Mouse (Mus musculus) forebrain, embryonic 13.5 days (tissue): ENCODE measurements around the gene Intu. TPM values are rescaled to one million over a fixed set of nuclear protein-coding genes. Genes with fewer than 3 reads are reported as not detected.

Source experiments
- ATAC-seq: fragments of 200-750 bp; cut with Nextera tagmentation; 2 replicates; pipeline ENCODE4 v1.8.0; 2017
- H3K27ac ChIP-seq: fragments of 300-500 bp; sonication (generic); 2 replicates; pipeline ENCODE4 v1.5.1; 2015; ENCODE audit warnings: inconsistent platforms, mild to moderate bottlenecking, moderate library complexity
- H3K27me3 ChIP-seq: fragments of 300-500 bp; sonication (generic); 2 replicates; pipeline ENCODE4 v1.6.1; 2015; ENCODE audit warnings: mild to moderate bottlenecking, inconsistent platforms
- H3K36me3 ChIP-seq: fragments of 300-500 bp; sonication (generic); 2 replicates; pipeline ENCODE4 v1.6.1; 2015; ENCODE audit warnings: mild to moderate bottlenecking, inconsistent platforms; ENCODE audit not compliant: poor library complexity, severe bottlenecking
- H3K4me1 ChIP-seq: fragments of 300-500 bp; sonication (generic); 2 replicates; pipeline ENCODE4 v1.6.1; 2015; ENCODE audit warnings: inconsistent platforms
- H3K4me2 ChIP-seq: fragments of 300-500 bp; sonication (generic); 2 replicates; pipeline ENCODE4 v1.6.1; 2015; ENCODE audit warnings: inconsistent platforms, mild to moderate bottlenecking, moderate library complexity
- H3K4me3 ChIP-seq: fragments of 300-500 bp; sonication (generic); 2 replicates; pipeline ENCODE4 v1.5.1; 2015; ENCODE audit warnings: mild to moderate bottlenecking, inconsistent platforms
- H3K9ac ChIP-seq: fragments of 300-500 bp; sonication (generic); 2 replicates; pipeline ENCODE4 v1.6.1; 2015; ENCODE audit warnings: mild to moderate bottlenecking, inconsistent platforms
- H3K9me3 ChIP-seq: fragments of 300-500 bp; sonication (generic); replicated peaks from 2 replicates; pipeline ENCODE4 v1.6.1; 2016; ENCODE audit warnings: inconsistent platforms
- WGBS: fragments of 180-500 bp; shearing (Covaris S2); methylation state at CpG from one replicate; pipeline ENCODE4 v1.1.7; 2015; 5-methylcytosine and 5-hydroxymethylcytosine counted together
- polyA plus RNA-seq: library from polyadenylated mRNA; unstranded; fragments of >200 nt; fragmentation: Nextera tagmentation; extraction: Ambion mirVana; gene quantifications from 2 replicates; pipeline ENCODE4 v1.2.1, GENCODE M21; 2015

The Intu gene
- polyA plus RNA-seq, result 4.2 and 5.4 TPM in 2 replicates

- Histone ChIP-seq H3K9ac (peak within 1 kb of the TSS; percentile 72), H3K27me3 (0 out of 2 replicates have a peak, but pooled peaks cover 5% of the 10 kb centered on the region), H3K4me1 (peaks cover 31% of the 10 kb centered on the region), H3K36me3 (no peaks in the 10 kb centered on the region), H3K4me2 (peak within 1 kb of the TSS; percentile 97), H3K4me3 (peak within 1 kb of the TSS; percentile 59), H3K9me3 (0 out of 2 replicates have a peak, but pooled peaks cover 4% of the 10 kb centered on the region), H3K27ac (no peak within 1 kb of the TSS; the same call in 1 of the 2 replicates)
- WGBS, result under 1% methylated on average over 54 of the region's 54 CpGs
- ATAC-seq, result peak; percentile 86
These were observed at the start of gene Intu for GRCm38 (mm10) chr3:40531286-40532141. TSS of gene Intu (plus strand) at chr3:40531286.

GRCm38 (mm10) chr3:40483221-40483654 lies 47.8 kb upstream of the Intu start:
- H3K36me3 ChIP-seq, result no peaks in the 10 kb centered on the region
- H3K4me1 ChIP-seq, result no peaks in the 10 kb centered on the region
- WGBS, result 81% methylated on average over 10 of the region's 10 CpGs
- no peaks in the 10 kb centered on the region for H3K27me3 ChIP-seq
- no peak for ATAC-seq
- H3K9ac ChIP-seq, result no peak overlapping the region
- H3K4me2 ChIP-seq, result no peak overlapping the region
- H3K4me3 ChIP-seq, result no peak overlapping the region
- H3K27ac ChIP-seq, result no peak overlapping the region
- no peaks in the 10 kb centered on the region for H3K9me3 ChIP-seq

GRCm38 (mm10) chr3:40487381-40487780 lies 43.7 kb upstream of the Intu start:
- H3K36me3 ChIP-seq, result no peaks in the 10 kb centered on the region
- no peak overlapping the region for H3K4me3 ChIP-seq
- H3K9ac ChIP-seq, result no peak overlapping the region
- no peak overlapping the region for H3K27ac ChIP-seq
- no peak for ATAC-seq
- no peak overlapping the region for H3K4me2 ChIP-seq
- H3K9me3 ChIP-seq, result 0 out of 2 replicates have a peak, but pooled peaks cover 3% of the 10 kb centered on the region
- H3K27me3 ChIP-seq, result no peaks in the 10 kb centered on the region
- WGBS, result 85% methylated on average over 4 of the region's 4 CpGs
- no peaks in the 10 kb centered on the region for H3K4me1 ChIP-seq

GRCm38 (mm10) chr3:40491742-40492141 lies 39.3 kb upstream of the Intu start:
- Histone ChIP-seq H3K4me3 (no peak overlapping the region), H3K27me3 (no peaks in the 10 kb centered on the region), H3K4me2 (no peak overlapping the region), H3K27ac (no peak overlapping the region), H3K9ac (no peak overlapping the region), H3K9me3 (0 out of 2 replicates have a peak, but pooled peaks cover 3% of the 10 kb centered on the region), H3K36me3 (no peaks in the 10 kb centered on the region), H3K4me1 (no peaks in the 10 kb centered on the region)
- no peak for ATAC-seq
- 83% methylated on average over 3 of the region's 3 CpGs for WGBS

DNA sequence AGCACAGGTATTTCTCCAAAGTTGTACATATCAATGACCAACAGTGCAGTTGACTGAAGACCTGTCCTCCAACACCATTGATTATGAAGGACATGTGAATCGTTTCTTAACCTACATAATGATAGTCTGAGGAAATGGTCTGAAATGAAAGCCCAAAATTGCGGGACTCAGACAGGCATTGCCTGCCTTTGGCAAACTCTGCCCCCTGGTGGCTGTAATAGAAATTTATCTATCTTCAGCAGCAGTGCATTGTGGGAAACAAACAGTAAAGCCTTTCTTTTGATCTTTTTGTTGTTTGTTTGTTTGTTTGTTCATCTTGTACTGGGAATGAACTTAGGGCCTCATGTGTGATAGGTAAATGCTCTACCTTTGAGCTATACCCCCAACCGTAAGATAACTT lies 32.2 kb upstream of the Intu start:
- H3K4me2 ChIP-seq, result no peak overlapping the region
- no peak overlapping the region for H3K27ac ChIP-seq
- no peak for ATAC-seq
- H3K36me3 ChIP-seq, result no peaks in the 10 kb centered on the region
- no peak overlapping the region for H3K4me3 ChIP-seq
- H3K4me1 ChIP-seq, result no peaks in the 10 kb centered on the region
- H3K9ac ChIP-seq, result no peak overlapping the region
- WGBS, result 87% methylated on average over 3 of the region's 3 CpGs
- H3K9me3 ChIP-seq, result no peaks in the 10 kb centered on the region
- H3K27me3 ChIP-seq, result no peaks in the 10 kb centered on the region

GRCm38 (mm10) chr3:40500157-40500808 lies 30.8 kb upstream of the Intu start:
- no peaks in the 10 kb centered on the region for H3K27me3 ChIP-seq
- ATAC-seq, result no peak
- no peak overlapping the region for H3K4me2 ChIP-seq
- H3K9ac ChIP-seq, result no peak overlapping the region
- H3K4me3 ChIP-seq, result no peak overlapping the region
- 93% methylated on average over 8 of the region's 8 CpGs for WGBS
- no peaks in the 10 kb centered on the region for H3K4me1 ChIP-seq
- no peaks in the 10 kb centered on the region for H3K9me3 ChIP-seq
- H3K36me3 ChIP-seq, result no peaks in the 10 kb centered on the region
- no peak overlapping the region for H3K27ac ChIP-seq

- no peak for ATAC-seq
- H3K4me3 ChIP-seq, result no peak overlapping the region
- no peak overlapping the region for H3K27ac ChIP-seq
- no peaks in the 10 kb centered on the region for H3K36me3 ChIP-seq
- no peaks in the 10 kb centered on the region for H3K27me3 ChIP-seq
- H3K4me1 ChIP-seq, result no peaks in the 10 kb centered on the region
- WGBS, result 79% methylated on average over 5 of the region's 5 CpGs
- no peak overlapping the region for H3K9ac ChIP-seq
- no peaks in the 10 kb centered on the region for H3K9me3 ChIP-seq
- H3K4me2 ChIP-seq, result no peak overlapping the region
These were observed 26.7 kb upstream of the Intu start for GRCm38 (mm10) chr3:40504377-40504776.

DNA sequence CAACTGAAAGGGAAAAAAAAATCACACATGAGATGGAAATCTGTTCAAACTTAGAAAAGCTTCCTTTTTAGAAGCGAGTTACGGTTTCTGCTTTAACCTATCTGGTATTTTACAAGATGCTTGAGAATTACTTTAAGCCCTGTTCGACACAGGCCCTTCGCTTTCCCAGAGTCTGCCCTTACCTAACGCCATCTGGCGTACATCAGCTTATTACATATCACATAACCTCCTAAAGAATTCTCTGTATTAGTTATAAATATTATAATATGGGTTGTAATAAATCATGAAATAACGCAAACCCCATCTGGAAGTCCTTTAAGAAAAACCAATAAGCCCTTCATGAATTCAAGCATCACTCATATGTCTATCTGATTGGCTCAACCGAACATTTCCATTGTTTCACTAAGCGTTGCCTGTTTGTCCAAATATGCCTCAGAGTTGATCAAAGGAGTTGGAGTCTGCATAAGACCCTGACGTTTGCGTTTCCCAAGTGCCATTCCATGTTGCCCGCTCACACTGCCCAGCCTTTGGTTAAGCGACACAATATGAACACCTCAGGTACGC lies 25.6 kb upstream of the Intu start:
- no peaks in the 10 kb centered on the region for H3K27me3 ChIP-seq
- H3K4me3 ChIP-seq, result no peak overlapping the region
- H3K9me3 ChIP-seq, result no peaks in the 10 kb centered on the region
- H3K9ac ChIP-seq, result no peak overlapping the region
- ATAC-seq, result no peak
- no peak overlapping the region for H3K4me2 ChIP-seq
- H3K36me3 ChIP-seq, result no peaks in the 10 kb centered on the region
- H3K4me1 ChIP-seq, result no peaks in the 10 kb centered on the region
- H3K27ac ChIP-seq, result no peak overlapping the region
- 91% methylated on average over 14 of the region's 14 CpGs for WGBS

- Histone ChIP-seq H3K27ac (no peak overlapping the region), H3K4me1 (no peaks in the 10 kb centered on the region), H3K9ac (no peak overlapping the region), H3K4me3 (no peak overlapping the region), H3K27me3 (no peaks in the 10 kb centered on the region), H3K9me3 (no peaks in the 10 kb centered on the region), H3K4me2 (no peak overlapping the region), H3K36me3 (no peaks in the 10 kb centered on the region)
- no peak for ATAC-seq
- 77% methylated on average over 6 of the region's 6 CpGs for WGBS
These were observed 22.0 kb upstream of the Intu start for GRCm38 (mm10) chr3:40508927-40509576.

GRCm38 (mm10) chr3:40510567-40510966 lies 20.5 kb upstream of the Intu start:
- no peak for ATAC-seq
- no peak overlapping the region for H3K9ac ChIP-seq
- H3K4me3 ChIP-seq, result no peak overlapping the region
- no peak overlapping the region for H3K4me2 ChIP-seq
- no peaks in the 10 kb centered on the region for H3K9me3 ChIP-seq
- H3K27me3 ChIP-seq, result no peaks in the 10 kb centered on the region
- WGBS, result 79% methylated on average over 6 of the region's 6 CpGs
- H3K27ac ChIP-seq, result no peak overlapping the region
- H3K36me3 ChIP-seq, result no peaks in the 10 kb centered on the region
- no peaks in the 10 kb centered on the region for H3K4me1 ChIP-seq

GRCm38 (mm10) chr3:40512936-40513829 lies 17.9 kb upstream of the Intu start:
- Histone ChIP-seq H3K4me3 (no peak overlapping the region), H3K4me1 (no peaks in the 10 kb centered on the region), H3K36me3 (no peaks in the 10 kb centered on the region), H3K4me2 (no peak overlapping the region), H3K9me3 (no peaks in the 10 kb centered on the region), H3K27ac (no peak overlapping the region), H3K27me3 (no peaks in the 10 kb centered on the region), H3K9ac (no peak overlapping the region)
- WGBS, result 82% methylated on average over 13 of the region's 13 CpGs
- no peak for ATAC-seq
